In genomic region chr15:88861772-88862622, GRCm38 (mm10) we compare ENCODE assay signal across 7 mouse cellular contexts. TPM values are rescaled to one million over a fixed set of nuclear protein-coding genes. Genes with fewer than 3 reads are reported as not detected.
DNase-seq lines count a peak whose midpoint lies in the region; ATAC-seq lines count a peak whose summit lies in the region.

Gene Pim3, plus strand, starts transcription at chr15:88862186.

- intact Hi-C loops in gastrocnemius, postnatal 36 days (cut with DNase I) = loop anchor here (2.0 kb wide), 1 partner anchor 25 kb away; no protein-coding TSS in a partner anchor
- intact Hi-C loops in left cerebral cortex, postnatal 25 days (cut with DNase I) = loop anchor here (1.0 to 5.0 kb wide), 2 partner anchors 24 to 35 kb away; no protein-coding TSS in a partner anchor

- under 1% methylated on average over 107 of the region's 107 CpGs for WGBS in intestine, embryonic 15.5 days
- under 1% methylated on average over 107 of the region's 107 CpGs for WGBS in midbrain, embryonic 10.5 days

- peak within 1 kb of the TSS; percentile 91 for H3K4me2 ChIP-seq in intestine, embryonic 15.5 days (replicated peaks)

- H3K27ac ChIP-seq in intestine, embryonic 15.5 days = peak within 1 kb of the TSS; percentile 98
- peak within 1 kb of the TSS; percentile 98 for H3K27ac ChIP-seq in midbrain, embryonic 10.5 days (replicated peaks)

- peak within 1 kb of the TSS; percentile 92 for H3K4me3 ChIP-seq in intestine, embryonic 15.5 days (replicated peaks)
- peak within 1 kb of the TSS; percentile 97 for H3K4me3 ChIP-seq in midbrain, embryonic 10.5 days

- peak; percentile 89 for ATAC-seq in intestine, embryonic 15.5 days

- peaks cover 31% of the 10 kb centered on the region for H3K4me1 ChIP-seq in intestine, embryonic 15.5 days (replicated peaks)
- H3K4me1 ChIP-seq in midbrain, embryonic 10.5 days = peaks cover 57% of the 10 kb centered on the region

- no peaks in the 10 kb centered on the region for H3K27me3 ChIP-seq in intestine, embryonic 15.5 days (replicated peaks)
- H3K27me3 ChIP-seq in midbrain, embryonic 10.5 days (ENCODE audit: low read depth, poor library complexity, severe bottlenecking) = peaks cover 9% of the 10 kb centered on the region

- peak within 1 kb of the TSS; percentile 93 for H3K9ac ChIP-seq in intestine, embryonic 15.5 days

- no peaks in the 10 kb centered on the region for H3K9me3 ChIP-seq in intestine, embryonic 15.5 days
- H3K9me3 ChIP-seq in midbrain, embryonic 10.5 days (replicated peaks) = no peaks in the 10 kb centered on the region

- peak; percentile 99 for DNase-seq in adrenal gland, adult 18-20 months (ENCODE audit: low spot score in 2 of 2)
- peak; percentile 99 for DNase-seq in embryo, embryonic 11 days
- DNase-seq in gastrocnemius, postnatal 36 days = peak; percentile 94 to 97
- DNase-seq in left cerebral cortex, postnatal 25 days (ENCODE audit: low spot score in 2 of 2) = peak; percentile 98 to 99
- DNase-seq in midbrain, embryonic 10.5 days (ENCODE audit: low spot score) = peak; percentile 94
- peak; percentile 95 for DNase-seq in right cerebral cortex, postnatal 4 days

- peaks cover 11% of the 10 kb centered on the region for H3K36me3 ChIP-seq in intestine, embryonic 15.5 days
- peaks cover 32% of the 10 kb centered on the region for H3K36me3 ChIP-seq in midbrain, embryonic 10.5 days

RNA-seq across cellular contexts. Expression of gene Pim3, which starts in this region (rescaled TPM):
- total RNA-seq in adrenal gland, adult 18-20 months (2021) = 10 to 100 TPM; 74.3 to 84.7 TPM
- 10 to 100 TPM; 22.1 to 32.2 TPM for total RNA-seq in gastrocnemius, postnatal 36 days (2021)
- 53.8 and 54.5 TPM in 2 replicates for polyA plus RNA-seq in intestine, embryonic 15.5 days (2015; fragmentation: Nextera tagmentation; extraction: Ambion mirVana)
- 10 to 100 TPM; 35.7 to 35.9 TPM for total RNA-seq in left cerebral cortex, postnatal 25 days (2021)
- 36.9 TPM in 2 replicates for polyA plus RNA-seq in midbrain, embryonic 10.5 days (2016; fragmentation: Nextera tagmentation; extraction: Ambion mirVana)

Comparison
In these comparisons a context has a peak if more than half of its experiments do, and no peak if none do; other contexts are left out.
1. Peak in every context shown above with its lines: DNase-seq, ATAC-seq, H3K4me3 ChIP-seq and H3K27ac ChIP-seq.